Mouse (Mus musculus): ENCODE measurements around the gene Tmem11. TPM values are rescaled to one million over a fixed set of nuclear protein-coding genes. Genes with fewer than 3 reads are reported as not detected.

Gene Tmem11
- total RNA-seq, 2 experiments from 2014 or later, result 26.5 to 26.8 TPM

GRCm38 (mm10) chr11:60830433-60831052 lies 48.5 kb downstream of the Tmem11 start, which contains the start of gene Dhrs7b:
Gene Dhrs7b, plus strand, starts transcription at chr11:60830631.
- intact Hi-C loops (cut with DNase I), result no loop called here
- DNase-seq, result peak; percentile 77

GRCm38 (mm10) chr11:60828903-60829302 lies 50.2 kb downstream of the Tmem11 start:
- no peak for DNase-seq
- intact Hi-C loops (cut with DNase I), result no loop called here

- DNase-seq, result no peak
- intact Hi-C loops (cut with DNase I), result no loop called here
Observed at GRCm38 (mm10) chr11:60827241-60827945, 51.7 kb downstream of the Tmem11 start.

- no peak for DNase-seq
- intact Hi-C loops (cut with DNase I), result no loop called here
Observed at GRCm38 (mm10) chr11:60826700-60827099, 52.4 kb downstream of the Tmem11 start.

GRCm38 (mm10) chr11:60825191-60825590 lies 53.9 kb downstream of the Tmem11 start:
- intact Hi-C loops (cut with DNase I), result no loop called here
- DNase-seq, result no peak

GRCm38 (mm10) chr11:60823771-60824170 lies 55.3 kb downstream of the Tmem11 start:
- intact Hi-C loops (cut with DNase I), result no loop called here
- DNase-seq, result no peak

GRCm38 (mm10) chr11:60816398-60816797 lies 62.7 kb downstream of the Tmem11 start:
- DNase-seq, result no peak
- intact Hi-C loops (cut with DNase I), result no loop called here

Other genes starting within 250 kb of the Tmem11 start
- 10 to 100 TPM; 42.2 to 43.4 TPM for gene Llgl1, start 179.5 kb downstream of the Tmem11 start, total RNA-seq (2021)
- 10 to 100 TPM; 92.3 to 92.6 TPM for gene Flii, start 152.0 kb downstream of the Tmem11 start, total RNA-seq (2021)
- 10 to 100 TPM; 29.9 to 30.5 TPM for gene Mief2, start 150.9 kb downstream of the Tmem11 start, total RNA-seq (2021)
- 1 to 10 TPM; 9.1 to 9.4 TPM for gene Top3a, start 101.9 kb downstream of the Tmem11 start, total RNA-seq (2021)
- gene Smcr8, start 101.7 kb downstream of the Tmem11 start, total RNA-seq (2021), result 10 to 100 TPM; 23.9 to 24.7 TPM
- gene Shmt1, start 67.6 kb downstream of the Tmem11 start, total RNA-seq (2021), result 1 to 10 TPM; 4.4 to 5.5 TPM
- 10 to 100 TPM; 23.5 to 23.6 TPM for gene Dhrs7b, start 48.6 kb downstream of the Tmem11 start, total RNA-seq (2021)
- 10 to 100 TPM; 22.8 to 29.3 TPM for gene Natd1, start 35.5 kb upstream of the Tmem11 start, total RNA-seq (2021)
- 10 to 100 TPM; 16.7 to 17.3 TPM for gene Map2k3, start 52.8 kb upstream of the Tmem11 start, total RNA-seq (2021)
- 1 to 10 TPM; 5.3 TPM for gene Kcnj12, start 143.3 kb upstream of the Tmem11 start, total RNA-seq (2021)
- gene Tnfrsf13b, start 247.5 kb upstream of the Tmem11 start, total RNA-seq (2021), result 1 to 10 TPM in 1 of 2 experiments, under 1 TPM in 1; 0.70 to 1.1 TPM